Mouse (Mus musculus) spleen, adult 2 months (tissue): Measurements from ENCODE around the gene Ankrd50.

Experiments
- CTCF ChIP-seq: fragments of 200-500 bp; IDR thresholded peaks from 2 replicates; pipeline ENCODE4 v1.5.1; 2011; ENCODE audit warnings: mild to moderate bottlenecking, inconsistent platforms; ENCODE audit not compliant: insufficient read depth, insufficient read length, insufficient replicate concordance; ENCODE audit errors: extremely low read depth
- POLR2A ChIP-seq: fragments of 200-500 bp; IDR thresholded peaks from 2 replicates; pipeline ENCODE4 v1.6.1; 2011; ENCODE audit warnings: low read depth, low read length, inconsistent platforms

GRCm38 (mm10) chr3:38431042-38431441 is 53.6 kb downstream of the Ankrd50 start:
- no peak for TF ChIP-seq CTCF
- no peak for TF ChIP-seq POLR2A
